Mouse (Mus musculus) ES-CJ7 (cell line): ENCODE results near the gene Nr2f2.

ENCODE experiments used
- DNase-seq: peaks from one replicate; pipeline ENCODE4 v3.0.0; 2011; ENCODE audit warnings: low read depth, low spot score

Nr2f2 gene

DNA sequence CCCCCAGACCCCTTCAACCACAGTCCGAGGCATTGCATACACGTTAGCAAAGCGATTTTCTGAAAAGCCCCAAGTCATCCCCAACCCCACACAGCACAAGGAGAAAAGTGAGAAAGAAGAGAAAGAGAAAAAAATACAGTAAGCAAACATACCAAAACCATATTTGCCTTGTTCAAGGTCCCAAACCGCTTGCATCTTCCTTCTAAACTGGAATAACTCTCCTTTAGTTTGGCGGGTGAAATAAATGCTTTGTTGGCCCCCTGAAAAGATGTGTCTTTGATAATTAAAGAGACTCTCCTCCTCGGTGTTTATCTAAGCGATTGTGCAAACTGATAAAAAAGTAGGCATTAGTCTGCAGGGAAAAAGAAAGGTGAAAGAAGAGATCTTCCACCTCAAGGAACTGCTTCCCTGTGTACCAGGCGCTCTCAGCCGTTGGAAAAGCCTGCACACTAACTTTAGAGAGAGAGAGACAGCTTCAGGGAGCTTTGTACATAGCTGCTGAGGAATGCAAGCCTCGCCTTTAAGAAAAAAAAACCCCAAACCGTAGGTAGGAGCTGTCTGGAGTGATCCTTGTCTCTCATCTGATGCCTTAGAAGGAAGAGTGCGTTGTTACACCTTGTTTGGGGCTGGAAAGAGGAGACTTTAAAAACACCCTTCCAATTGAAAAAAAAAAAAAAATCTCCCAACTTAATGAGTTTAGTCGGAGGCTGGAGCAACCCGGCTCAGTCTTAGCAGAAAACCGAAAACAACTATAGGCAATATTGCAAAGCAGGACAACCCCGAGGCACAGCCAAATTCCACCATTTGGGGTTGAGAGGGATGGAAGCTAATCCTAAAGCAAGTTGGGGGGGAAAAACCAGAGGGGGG, at the start of gene Nr2f2:
TSS of gene Nr2f2 (minus strand) at position 795 of the 867 bp plus-strand sequence.
- peak; percentile 56 for DNase-seq

DNA sequence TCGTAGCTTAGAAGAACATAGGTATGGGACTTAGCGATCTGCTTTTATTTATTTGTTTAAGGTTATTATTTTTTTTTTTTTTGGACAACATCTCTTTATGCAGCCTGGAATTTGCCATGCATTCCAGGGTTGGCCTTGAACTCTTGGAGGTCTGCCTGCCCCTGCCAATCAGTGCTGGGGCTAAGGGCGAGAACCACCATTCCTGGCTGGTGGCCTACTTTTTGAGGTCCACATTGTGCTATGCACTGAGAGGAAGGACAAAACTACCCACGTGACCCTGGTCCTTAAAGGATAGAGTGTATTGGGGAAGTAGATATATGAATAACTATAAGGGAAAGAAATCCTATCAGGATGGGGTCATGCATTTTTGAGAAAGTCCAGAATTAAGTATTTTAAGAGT, 47.9 kb upstream of the Nr2f2 start:
- no peak for DNase-seq

DNA sequence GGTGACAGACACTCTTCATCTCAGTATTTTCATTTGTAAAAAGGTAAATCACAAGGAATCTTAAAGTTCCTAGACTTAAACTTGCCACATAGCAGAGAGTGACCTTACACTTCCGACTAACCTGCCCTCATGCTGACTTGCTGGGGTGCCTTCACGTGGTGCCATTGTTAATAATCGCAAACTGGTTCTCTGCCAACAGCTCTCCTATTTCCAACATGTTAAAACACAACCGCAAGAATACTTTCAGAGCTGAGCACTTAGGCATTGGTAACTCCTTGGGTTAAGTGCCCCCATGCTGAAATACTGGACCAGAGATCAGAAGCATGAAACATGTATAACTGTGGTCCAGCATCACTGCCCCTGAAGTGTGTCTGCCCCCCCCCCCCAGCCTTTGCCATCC, 47.1 kb upstream of the Nr2f2 start:
- DNase-seq = no peak

DNA sequence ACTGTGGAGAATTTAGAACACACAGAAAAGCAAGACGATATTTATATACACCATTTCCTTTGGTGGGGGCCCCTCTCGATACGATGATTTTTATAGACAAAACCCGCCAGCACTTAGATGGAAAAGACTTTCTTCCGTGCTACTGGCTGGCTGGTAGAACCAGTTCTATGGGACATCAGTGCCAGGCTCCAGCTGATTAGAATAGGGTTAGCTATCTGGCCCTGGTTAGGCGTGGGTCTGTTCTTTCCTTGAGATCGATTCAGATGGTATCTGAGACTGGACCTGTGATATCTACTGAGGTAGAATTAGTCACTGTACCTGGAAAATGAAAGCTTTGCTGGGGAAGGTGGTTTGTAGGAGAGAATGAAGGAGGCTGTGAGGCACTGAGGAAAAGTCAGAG, 46.4 kb upstream of the Nr2f2 start:
- DNase-seq = no peak

DNA sequence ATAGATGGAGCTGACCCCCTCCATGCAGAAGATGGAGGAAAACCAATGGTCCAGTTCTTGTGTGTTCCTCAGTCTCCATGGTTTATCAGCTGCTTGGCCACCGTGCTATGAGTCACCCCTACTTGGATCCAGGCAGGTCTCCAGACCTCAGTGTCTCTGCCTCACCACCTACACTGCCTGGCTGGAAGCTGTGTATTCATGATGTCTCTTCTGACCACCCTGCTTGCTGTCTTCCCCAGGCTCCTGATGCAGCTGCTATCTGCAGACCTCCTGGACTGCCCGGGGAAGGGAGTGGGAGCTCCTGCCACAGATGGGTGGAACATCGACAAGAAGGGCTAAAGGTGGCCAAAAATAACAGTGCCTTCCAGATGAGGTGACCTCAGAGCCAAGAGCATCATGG, 43.8 kb upstream of the Nr2f2 start:
- no peak for DNase-seq

DNA sequence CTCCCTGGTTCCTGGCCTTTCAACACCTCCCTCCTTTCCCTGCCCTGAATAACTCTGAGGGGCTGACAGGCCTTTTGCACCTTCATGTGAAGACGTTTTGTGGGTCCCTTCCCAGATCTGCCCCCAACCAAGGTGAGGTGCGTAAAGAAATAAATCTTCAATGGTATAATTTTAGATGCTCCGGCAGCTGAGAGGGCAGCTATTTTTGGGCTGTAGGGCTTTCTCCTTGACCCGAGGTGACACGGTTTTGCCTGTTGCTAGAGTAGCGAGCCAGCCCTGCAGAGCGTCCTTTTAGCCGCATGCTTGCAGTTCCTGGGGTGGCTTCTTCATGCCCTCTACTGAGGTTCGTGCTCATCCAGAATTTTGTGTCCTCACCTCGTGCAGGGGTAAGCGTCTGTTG, 43.4 kb upstream of the Nr2f2 start:
- no peak for DNase-seq

DNA sequence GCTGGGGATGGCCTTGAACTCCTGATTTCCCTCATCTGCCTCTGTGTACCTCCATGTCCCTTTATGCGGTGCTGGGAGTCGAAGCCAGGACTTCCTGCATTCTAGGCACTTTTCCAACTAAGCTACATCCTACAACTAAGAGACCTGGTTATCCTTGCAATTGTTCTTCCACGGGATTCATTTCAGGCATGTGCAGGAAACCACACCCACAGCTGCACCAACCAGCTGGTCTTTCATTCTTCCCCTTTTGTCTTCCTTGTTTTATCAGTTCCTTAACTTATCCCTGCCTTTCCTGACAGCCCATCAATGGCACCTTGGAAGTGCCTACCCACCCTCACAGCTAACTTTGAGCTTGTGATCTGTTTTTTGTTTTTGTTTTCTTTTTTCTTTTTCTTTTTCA, 42.3 kb upstream of the Nr2f2 start:
- peak; percentile 16 for DNase-seq

DNA sequence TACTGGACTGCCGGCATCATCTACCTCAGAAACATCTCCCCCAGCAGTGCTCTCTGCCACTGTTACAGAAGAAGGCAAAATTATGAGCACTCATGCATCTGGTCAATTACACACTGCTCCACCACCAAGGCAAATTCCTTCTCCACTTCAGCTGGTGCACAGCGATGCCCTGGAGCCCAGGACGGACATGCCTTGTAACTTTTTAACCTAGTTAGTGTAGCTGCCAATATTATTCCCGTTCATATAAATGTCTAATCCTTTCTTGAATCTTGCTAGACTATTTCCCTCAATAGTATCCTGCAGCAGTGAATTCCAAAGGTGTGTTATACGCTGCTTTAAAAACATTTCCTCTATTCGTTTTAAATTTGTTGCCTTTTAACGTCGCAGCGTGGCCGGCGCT, 40.6 kb upstream of the Nr2f2 start:
- DNase-seq = no peak

DNA sequence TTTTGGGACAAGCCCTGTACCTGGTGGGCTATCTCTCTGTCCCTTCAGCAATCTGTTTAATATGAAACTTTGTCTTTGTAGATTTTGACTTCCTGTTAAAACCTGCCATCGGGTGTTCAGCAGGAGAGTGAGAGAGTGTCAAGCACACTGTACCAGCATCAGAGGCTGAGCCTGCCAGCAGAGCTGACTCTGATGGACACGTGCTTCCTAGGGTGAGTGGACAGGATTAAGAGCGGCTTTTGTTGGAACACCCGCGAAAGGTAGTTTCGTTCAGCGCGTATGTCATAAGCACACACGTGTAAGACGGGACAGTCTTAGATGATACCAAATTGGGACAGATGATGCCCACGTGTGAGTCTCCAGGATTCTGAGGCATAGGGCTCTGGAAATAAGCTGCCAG, 40.0 kb upstream of the Nr2f2 start:
- no peak for DNase-seq

DNA sequence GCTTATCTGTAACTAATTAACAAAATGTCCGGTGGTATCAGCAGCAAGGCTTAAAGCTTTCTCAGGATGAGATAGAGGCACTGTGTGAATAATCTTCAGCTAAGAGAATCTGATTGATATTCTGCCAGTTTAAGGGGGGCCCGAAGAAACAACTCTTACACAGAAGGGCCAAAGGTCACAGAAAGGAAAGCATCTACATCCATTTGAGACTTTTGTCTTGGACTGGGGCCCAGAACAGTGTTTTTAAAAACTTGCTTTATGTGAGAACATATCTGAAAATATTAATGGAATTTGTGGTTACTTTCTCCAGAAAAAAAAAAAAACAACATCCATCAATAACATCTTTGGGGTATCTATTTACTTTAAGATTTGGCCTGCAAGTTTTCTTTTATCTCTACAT, 38.9 kb upstream of the Nr2f2 start:
- no peak for DNase-seq

DNA sequence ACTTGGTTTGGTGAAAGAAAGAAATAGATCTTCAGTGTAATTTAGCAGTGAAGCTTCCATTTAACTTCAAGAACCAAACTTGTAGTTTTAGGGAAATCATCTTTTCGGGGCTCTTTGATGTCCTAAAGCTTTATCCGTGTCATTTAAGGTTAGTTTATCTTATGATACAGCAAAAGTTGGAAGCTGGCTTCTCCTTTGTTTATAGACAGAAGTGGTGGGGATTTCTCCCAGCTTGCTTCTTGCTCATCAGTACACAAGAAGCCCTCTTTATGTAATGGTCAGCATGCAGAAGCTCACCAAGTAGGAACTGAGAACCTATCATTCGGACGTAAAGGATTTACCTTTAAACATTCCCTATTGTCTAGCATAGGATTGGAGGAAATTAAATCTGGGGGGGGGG, 16.3 kb upstream of the Nr2f2 start:
- no peak for DNase-seq

DNA sequence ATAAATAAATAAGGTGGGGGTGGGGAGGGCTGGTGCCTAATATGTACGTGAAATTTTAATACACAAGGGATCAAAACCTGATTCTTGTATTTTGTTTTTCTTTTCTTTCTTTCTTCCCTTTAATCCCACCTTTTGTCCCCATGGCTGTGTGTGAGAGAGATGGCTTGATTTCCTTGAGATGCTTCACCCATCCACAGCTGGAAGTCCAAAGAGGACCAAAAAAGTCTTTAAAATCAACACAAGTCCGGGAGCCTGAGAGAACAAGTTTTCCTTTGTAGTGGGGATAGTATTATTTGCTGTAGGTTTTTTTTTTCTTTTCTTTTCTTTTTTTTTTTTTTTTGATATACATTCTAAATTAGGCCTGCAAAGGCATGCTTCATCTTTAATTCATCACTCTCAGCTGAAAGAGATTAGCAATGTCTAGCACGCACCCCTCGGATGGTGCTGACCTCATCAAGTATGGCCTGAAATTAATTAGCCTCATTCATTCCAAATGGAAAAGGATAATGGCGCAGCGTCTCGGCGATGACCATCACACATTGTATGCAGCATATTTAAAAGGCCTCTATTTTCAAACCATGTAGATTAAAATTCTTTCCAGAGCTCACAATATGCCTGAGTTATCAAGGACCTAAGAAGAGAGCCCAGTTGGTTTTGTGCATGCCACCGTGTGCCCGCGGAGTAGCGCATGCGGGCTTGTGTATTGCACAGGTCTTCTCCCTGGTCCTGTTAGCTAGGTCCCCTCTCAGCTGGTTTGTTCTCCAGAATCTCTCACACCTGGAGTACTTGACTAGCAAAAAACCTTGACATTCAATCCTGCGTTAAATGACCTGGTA, 15.1 kb upstream of the Nr2f2 start:
- no peak for DNase-seq

DNA sequence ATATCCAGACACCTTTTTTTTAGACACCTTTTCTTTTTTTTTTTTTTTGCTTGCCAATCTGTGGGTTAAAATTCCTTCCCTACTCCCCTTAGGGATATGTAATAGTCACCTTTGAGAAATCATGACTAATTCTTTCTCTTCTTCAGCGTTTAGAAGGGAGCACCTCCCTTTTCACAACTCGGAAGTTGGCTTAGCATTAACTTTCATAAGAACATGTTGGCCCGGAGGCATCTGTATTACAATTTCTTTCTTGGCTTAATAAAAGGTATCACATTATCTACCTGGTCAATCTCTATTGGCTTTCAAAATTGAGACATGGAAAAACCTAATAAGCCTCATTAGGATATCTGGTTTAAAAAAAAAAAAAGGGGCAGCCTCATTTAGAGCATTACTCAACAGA, 14.4 kb upstream of the Nr2f2 start:
- DNase-seq = no peak

DNA sequence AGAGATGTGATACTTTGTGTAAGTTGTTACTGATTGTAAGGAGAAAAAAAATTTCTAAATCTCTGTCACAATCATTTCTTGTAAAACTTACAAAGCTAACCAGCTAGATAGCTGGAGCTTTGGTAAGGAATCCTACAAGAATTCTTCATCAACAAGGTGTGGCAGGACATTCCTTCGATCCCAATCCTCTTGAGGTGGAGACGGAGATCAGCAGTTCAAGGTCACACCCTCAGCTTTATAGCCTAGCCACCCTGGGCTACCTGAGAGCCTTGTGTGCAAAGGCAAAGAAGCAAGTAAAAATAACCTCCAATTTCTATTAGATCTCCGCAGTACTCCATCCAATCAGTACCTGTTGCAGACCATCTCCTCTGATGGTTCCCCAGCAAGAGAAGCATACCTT, 13.7 kb upstream of the Nr2f2 start:
- DNase-seq = peak; percentile 69

DNA sequence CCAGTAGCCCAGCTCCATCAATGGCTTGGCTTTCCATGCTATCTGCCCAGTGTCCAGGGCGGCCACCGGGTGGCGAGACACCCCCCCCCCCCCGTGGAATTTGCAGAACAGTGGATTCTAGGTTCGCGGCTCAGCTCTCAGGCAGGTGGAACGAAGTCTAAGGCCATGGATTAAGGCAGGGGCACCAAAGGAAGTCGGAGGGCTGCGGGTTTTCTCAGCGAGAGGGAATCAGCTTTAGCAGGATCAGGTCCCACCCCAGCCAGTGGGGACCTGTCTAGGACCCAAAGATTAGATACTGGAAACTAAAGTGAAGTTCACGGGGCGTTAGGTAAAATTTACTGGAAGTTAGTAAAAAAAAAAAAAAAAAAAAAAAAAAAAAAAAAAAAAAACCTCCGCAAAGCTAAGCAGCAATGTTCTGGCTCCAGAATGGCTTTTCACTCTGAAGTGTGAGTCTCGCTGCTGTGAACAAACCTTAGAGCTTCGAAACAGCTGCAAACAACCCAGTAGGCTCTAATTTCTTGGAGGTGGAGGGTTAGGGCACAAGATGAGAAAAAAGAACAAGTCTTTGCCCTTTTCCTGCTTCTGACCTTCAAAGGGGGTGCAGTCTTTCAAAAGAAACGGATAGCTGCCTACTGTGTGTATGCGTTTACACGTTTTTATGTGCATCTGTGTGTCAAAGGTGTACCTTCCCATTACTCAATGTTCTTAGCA, 4.2 kb upstream of the Nr2f2 start:
- DNase-seq = no peak

DNA sequence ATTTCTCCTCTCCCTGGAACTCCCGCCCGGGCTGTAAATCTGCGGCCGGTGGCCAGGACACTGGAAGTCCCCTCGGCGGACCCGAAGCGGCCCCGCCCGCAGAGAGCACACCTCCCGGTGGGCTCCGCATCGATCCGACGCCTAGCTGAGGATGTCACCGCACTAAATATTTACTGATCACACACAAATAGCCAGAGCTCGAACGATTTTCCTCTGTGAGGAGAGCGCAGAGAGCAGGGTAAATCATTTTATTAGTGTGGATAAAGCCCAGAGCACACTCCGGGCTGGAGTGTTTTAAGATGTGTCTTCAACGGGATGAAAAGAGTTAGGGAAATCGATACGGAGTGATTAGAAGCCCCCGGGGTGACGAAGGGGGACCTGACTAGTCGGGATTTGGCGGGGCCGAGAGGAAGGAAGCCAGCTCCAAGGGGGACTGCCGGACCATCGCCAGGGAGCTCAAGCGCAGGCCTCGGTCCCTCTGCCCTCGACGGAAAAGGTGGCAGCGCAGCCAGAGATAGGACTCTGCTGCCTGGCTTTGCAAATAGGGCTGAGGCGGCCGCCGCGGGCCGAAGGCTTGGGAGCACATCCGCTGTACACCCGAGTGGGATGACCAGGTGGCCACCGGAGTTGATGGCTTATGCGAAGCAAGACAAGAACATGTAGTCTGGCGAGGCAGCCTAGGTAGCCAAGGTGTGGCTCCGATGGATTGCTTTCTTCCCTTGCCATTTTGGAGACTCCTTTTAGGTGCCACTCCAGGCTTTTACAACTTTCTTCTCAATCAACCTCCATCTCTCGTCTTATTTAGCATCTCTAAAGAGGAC, 3.4 kb upstream of the Nr2f2 start:
- no peak for DNase-seq

DNA sequence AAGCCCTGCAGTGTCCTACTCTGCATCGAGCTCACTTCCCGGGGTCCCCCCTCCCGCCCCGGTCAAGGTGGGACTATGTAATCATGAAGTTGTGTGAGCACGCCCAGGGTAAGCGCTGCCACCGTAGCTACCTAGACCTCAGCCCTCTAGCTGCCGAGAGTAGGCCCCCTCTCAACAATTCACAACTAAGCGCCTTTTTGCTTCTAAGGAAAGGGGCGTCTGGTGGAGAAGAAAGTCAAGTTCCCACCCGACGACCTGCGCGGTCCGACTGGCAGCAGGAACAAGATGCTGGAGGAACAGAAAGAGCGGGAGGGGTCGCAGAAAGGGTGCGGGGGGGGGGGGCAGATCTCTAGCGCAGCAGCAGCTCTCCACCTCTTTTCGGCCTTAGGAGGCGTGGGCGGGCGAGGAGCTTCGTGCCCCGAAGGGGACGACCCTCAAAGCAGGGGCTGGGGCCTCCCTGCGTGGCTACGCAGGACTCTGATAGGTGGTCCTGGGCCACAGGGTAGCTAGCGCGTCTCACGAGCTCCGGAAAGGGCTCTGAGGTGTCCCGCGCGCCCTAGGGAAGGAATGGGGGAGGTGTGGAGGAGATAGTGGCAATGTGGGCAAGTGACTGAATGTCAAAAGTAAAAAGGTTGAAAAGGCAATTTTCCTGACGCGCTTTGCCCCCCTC, 2.7 kb upstream of the Nr2f2 start:
- peak; percentile 43 for DNase-seq

DNA sequence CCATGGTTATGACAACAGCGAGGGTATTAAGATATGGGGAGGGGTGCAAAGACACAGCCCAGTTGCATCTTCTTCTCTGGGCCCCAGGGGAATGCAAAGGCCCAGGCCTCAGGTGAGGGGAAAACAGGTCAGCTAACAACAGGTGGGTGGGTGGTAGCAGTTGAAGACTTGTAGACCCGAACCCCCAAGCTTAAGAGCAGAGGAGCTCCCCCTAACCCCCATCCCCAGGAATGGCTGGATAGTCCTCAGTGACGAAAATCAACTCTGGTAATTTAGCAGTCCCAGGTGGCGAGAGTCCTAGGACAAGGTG, 2.2 kb upstream of the Nr2f2 start:
- no peak for DNase-seq

DNA sequence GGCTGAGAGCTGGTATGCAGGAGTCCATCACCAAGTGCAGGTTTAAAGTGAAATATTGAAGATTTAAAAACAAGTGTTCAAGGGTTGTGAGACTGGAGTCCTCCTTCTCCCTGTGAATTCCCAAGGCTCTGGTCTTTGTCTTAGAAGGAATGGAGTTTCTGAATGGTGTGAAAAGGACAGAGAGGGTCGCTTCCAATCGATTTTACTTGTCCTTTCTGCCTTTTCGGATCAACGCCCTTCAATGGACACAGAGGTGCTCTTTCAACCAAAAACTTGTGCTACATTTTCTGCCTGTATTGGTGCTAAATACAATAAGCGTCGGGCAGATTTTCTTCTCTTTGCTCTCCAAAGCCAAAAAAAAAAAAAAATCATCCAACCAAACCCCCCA, 1.7 kb upstream of the Nr2f2 start:
- DNase-seq = no peak

DNA sequence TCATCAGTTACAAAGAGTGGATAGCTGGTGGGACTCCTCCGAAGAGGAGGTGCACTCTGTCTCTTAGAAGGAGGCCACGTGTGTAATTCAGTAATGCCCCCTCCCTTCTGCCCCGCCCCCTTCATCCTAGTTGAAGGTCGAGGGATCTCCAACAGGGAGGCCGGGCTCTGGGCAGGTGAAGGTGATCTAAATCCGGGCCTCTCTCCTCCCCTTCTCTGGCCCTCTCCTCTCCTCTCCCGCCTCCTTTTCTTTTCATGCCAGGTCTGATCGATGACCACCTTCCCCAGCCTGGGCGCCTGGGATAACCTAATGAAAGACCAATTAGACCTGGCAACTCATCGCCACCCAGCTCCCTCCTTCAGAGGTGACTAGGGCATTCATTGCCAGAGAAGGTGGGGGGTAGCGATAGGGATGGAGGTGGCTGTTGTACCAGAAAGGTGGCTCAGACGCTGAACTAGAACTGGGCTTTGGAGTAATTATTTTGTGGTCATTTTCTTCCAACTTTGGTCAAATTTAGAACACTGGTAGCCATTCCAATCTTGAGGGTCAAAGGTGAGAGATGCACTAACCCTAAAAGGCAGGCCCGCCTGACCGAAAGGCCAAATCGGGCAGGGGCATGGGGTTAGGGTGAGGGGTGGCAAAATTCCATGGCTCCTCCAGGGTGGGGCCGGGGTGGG, 1.2 kb upstream of the Nr2f2 start:
- DNase-seq = no peak

DNA sequence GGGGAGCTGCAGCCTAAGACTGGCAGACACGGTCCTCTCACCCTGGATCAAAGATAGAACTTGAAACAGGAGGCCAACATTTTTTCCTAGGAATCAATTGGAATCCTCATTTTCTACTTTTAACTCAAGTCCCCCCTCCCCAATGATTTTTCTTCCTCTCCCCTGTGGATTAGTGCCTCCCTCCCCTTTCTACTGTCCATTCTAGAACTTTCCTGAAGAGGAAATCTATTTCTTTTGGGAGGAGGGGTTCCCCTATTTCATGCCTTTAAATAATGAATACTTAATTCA, 217 bp upstream of the Nr2f2 start:
- DNase-seq = no peak
